ENCODE assay signal across 10 mouse cellular contexts in genomic region chr15:88555476-88555875, GRCm38 (mm10). TPM values are rescaled to one million over a fixed set of nuclear protein-coding genes. Genes with fewer than 3 reads are reported as not detected.
DNase-seq lines count a peak whose midpoint lies in the region; ATAC-seq and TF ChIP-seq lines count a peak whose summit lies in the region.
"Had no signal": no experiment of that assay in that cellular context is flagged by ENCODE, and none has a peak within 500 bp of the region (broad histone marks: within the 10 kb centered on the region; RNA-seq: fewer than 3 reads in every experiment).

No protein-coding gene starts in this region.

- no peak for TF ChIP-seq EP300 in heart, adult 2 months (IDR thresholded peaks at IDR 0.05; ENCODE audit: insufficient read depth, low read depth, low read length)
- TF ChIP-seq EP300 in stomach, postnatal 0 days (optimal IDR thresholded peaks at IDR 0.05), result no peak

- no peak for ATAC-seq in stomach, postnatal 0 days (ENCODE audit: low FRiP score, low TSS enrichment)
- no peak for ATAC-seq in inflammation-experienced regulatory T-cells, adult 6 months

- no peaks in the 10 kb centered on the region for H3K79me2 ChIP-seq in heart, adult 2 months (replicated peaks; ENCODE audit: control insufficient read depth, insufficient read depth, low read length)

- TF ChIP-seq CTCF in heart, adult 2 months (IDR thresholded peaks at IDR 0.05), result peak; percentile 91
- peak; percentile 79 for TF ChIP-seq CTCF in stomach, postnatal 0 days (IDR thresholded peaks at IDR 0.05; ENCODE audit: low read depth)

- DNase-seq in heart, adult 2 months, result peak in 1 of 2 experiments; percentile 26
- no peak for DNase-seq in heart, adult 9 months (ENCODE audit: low spot score in 2 of 2)
- peak; percentile 47 to 60 for DNase-seq in right cerebral cortex, adult 2 months (ENCODE audit: low spot score in 2 of 2)
- DNase-seq in right cerebral cortex, adult 18-20 months, result no peak
- peak; percentile 78 to 80 for DNase-seq in cerebellum, postnatal 14 days
- peak; percentile 31 to 32 for DNase-seq in layer of hippocampus, postnatal 14 days (ENCODE audit: low spot score in 2 of 2)
- peak; percentile 20 for DNase-seq in stomach, postnatal 0 days (ENCODE audit: low spot score)

- H3K4me1 ChIP-seq in heart, adult 2 months (ENCODE audit: control insufficient read depth, insufficient read depth, low read length), result no peaks in the 10 kb centered on the region
- no peaks in the 10 kb centered on the region for H3K4me1 ChIP-seq in stomach, postnatal 0 days (replicated peaks; ENCODE audit: control insufficient read depth, insufficient read depth)

- H3K27me3 ChIP-seq in heart, adult 2 months (ENCODE audit: control insufficient read depth, insufficient read depth, low read length), result no peaks in the 10 kb centered on the region
- H3K27me3 ChIP-seq in stomach, postnatal 0 days (ENCODE audit: control insufficient read depth, insufficient read depth, low read length), result no peaks in the 10 kb centered on the region

- no peaks in the 10 kb centered on the region for H3K36me3 ChIP-seq in heart, adult 2 months (ENCODE audit: control insufficient read depth, insufficient read depth, low read length)
- no peaks in the 10 kb centered on the region for H3K36me3 ChIP-seq in stomach, postnatal 0 days (ENCODE audit: control insufficient read depth, insufficient read depth, low read length)

- H3K27ac ChIP-seq in heart, adult 2 months, result no peak overlapping the region
- H3K27ac ChIP-seq in stomach, postnatal 0 days (replicated peaks), result no peak overlapping the region

- no peak overlapping the region for H3K4me2 ChIP-seq in stomach, postnatal 0 days (replicated peaks; ENCODE audit: low read depth)

- no peak overlapping the region for H3K4me3 ChIP-seq in heart, adult 2 months
- no peak overlapping the region for H3K4me3 ChIP-seq in stomach, postnatal 0 days (ENCODE audit: low read depth, low read length)

- intact Hi-C loops in heart, adult 2 months (cut with DNase I), result loop anchor here (10.0 kb wide), 1 partner anchor 931 kb away; no protein-coding TSS in a partner anchor

- TF ChIP-seq POLR2A in heart, adult 2 months (IDR thresholded peaks at IDR 0.05; ENCODE audit: insufficient read depth, low read depth, low read length), result no peak

- no peak overlapping the region for H3K9ac ChIP-seq in heart, adult 2 months (ENCODE audit: low read depth, low read length)
- H3K9ac ChIP-seq in stomach, postnatal 0 days (ENCODE audit: low read length), result no peak overlapping the region

- 21% methylated on average over 8 of the region's 8 CpGs for WGBS in heart, adult 2 months
- 14% methylated on average over 8 of the region's 8 CpGs for WGBS in stomach, postnatal 0 days

- H3K9me3 ChIP-seq in stomach, postnatal 0 days (ENCODE audit: control insufficient read depth, low read length), result no peaks in the 10 kb centered on the region

RNA-seq across cellular contexts. Expression of gene Zdhhc25, which starts 44.6 kb away (rescaled TPM):
- not detected for total RNA-seq in heart, adult 2 months (2021)
- polyA plus RNA-seq in heart, adult 2 months (2012; rRNA removed), result 0.10 and 0.26 TPM in 2 replicates
- not detected for total RNA-seq in layer of hippocampus, postnatal 14 days (2021)
- not detected in 2 replicates for polyA plus RNA-seq in stomach, postnatal 0 days (2015; fragmentation: Nextera tagmentation; extraction: Ambion mirVana)
- not detected for polyA plus RNA-seq in inflammation-experienced regulatory T-cells, adult 6 months (2017; shearing (Covaris generic))
- total RNA-seq: adrenal gland, postnatal 36 days had no signal
- polyA plus RNA-seq: large intestine, adult 2 months had no signal

Comparison
In these comparisons a context has a peak if more than half of its experiments do, and no peak if none do; other contexts are left out.
1. DNase-seq: peak in right cerebral cortex, adult 2 months (2 of 2), cerebellum, postnatal 14 days (2 of 2), layer of hippocampus, postnatal 14 days (2 of 2) and stomach, postnatal 0 days (single experiment); none in heart, adult 9 months (0 of 2) and right cerebral cortex, adult 18-20 months (single experiment).